Mouse (Mus musculus): ENCODE data around the gene Serbp1. TPM values are rescaled to one million over a fixed set of nuclear protein-coding genes. Genes with fewer than 3 reads are reported as not detected.
A peak's percentile ranks its signal among the peaks of the same experiment; 100 is the strongest.

Gene Serbp1
- polyA plus RNA-seq, 1 experiment: 379 TPM

- Histone ChIP-seq H3K79me2 (ENCODE audit: control insufficient read depth, insufficient read depth) (peaks cover 77% of the 10 kb centered on the region), H3K4me2 (ENCODE audit: low read depth) (peak overlapping the region; percentile 92), H3K27me3 (ENCODE audit: control insufficient read depth, insufficient read depth, insufficient read length) (no peaks in the 10 kb centered on the region), H3ac (ENCODE audit: control insufficient read depth, insufficient read length) (no peak overlapping the region), H3K4me3 (peak overlapping the region; percentile 95), H3K36me3 (ENCODE audit: control insufficient read depth, insufficient read depth) (peaks cover 29% of the 10 kb centered on the region)
- TF ChIP-seq TCF12 (IDR thresholded peaks at IDR 0.05; ENCODE audit: insufficient read depth, poor library complexity, severe bottlenecking) (no peak), MYOD1 (IDR thresholded peaks at IDR 0.05; ENCODE audit: control insufficient read depth in 1 of 3, insufficient read length in 2 of 3, low read depth in 2 of 3) (no peak), SRF (IDR thresholded peaks at IDR 0.05; ENCODE audit: control insufficient read depth, insufficient read length, low read depth) (no peak), REST (IDR thresholded peaks at IDR 0.05; ENCODE audit: insufficient read depth, insufficient read length) (no peak), USF1 (IDR thresholded peaks at IDR 0.05; ENCODE audit: low read depth) (no peak), MAX (IDR thresholded peaks at IDR 0.05; ENCODE audit: low read depth) (no peak), E2F4 (IDR thresholded peaks at IDR 0.05; ENCODE audit: insufficient read depth) (no peak), POLR2A (IDR thresholded peaks at IDR 0.05; ENCODE audit: insufficient read length, low read depth) (no peak), POLR2AphosphoS2 (IDR thresholded peaks at IDR 0.05; ENCODE audit: insufficient read length, low read depth) (no peak), MYOG (IDR thresholded peaks at IDR 0.05; ENCODE audit: control insufficient read depth in 1 of 3, insufficient read depth in 1 of 3, insufficient read length in 2 of 3, low read depth in 2 of 3) (no peak), CEBPB (IDR thresholded peaks at IDR 0.05; ENCODE audit: insufficient read depth, poor library complexity, severe bottlenecking) (no peak), TCF3 (IDR thresholded peaks at IDR 0.05; ENCODE audit: insufficient read length, low read depth) (no peak)
Measured at GRCm38 (mm10) chr6:67269459-67269858, 31.5 kb downstream of the Serbp1 start.

DNA sequence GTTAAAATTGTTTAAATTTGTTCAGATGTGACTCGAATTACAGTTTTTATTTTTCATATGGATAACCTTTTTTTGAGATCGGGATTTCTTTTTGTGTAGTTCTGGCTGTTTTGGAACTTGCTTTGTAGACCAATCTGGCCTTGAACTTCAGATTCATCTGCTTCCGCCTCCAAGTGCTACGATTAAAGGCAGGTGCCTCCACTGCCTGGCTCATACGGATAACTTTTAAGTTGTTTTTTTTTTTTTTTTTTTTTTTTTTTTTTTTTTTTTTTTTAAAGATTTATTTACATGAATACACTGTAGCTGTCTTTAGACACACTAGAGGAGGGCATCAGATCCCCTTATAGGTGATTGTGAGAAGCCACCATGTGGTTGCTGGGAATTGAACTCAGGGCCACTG, 40.0 kb downstream of the Serbp1 start:
- Histone ChIP-seq H3K4me3 (no peak overlapping the region), H3K36me3 (ENCODE audit: control insufficient read depth, insufficient read depth) (peaks cover 78% of the 10 kb centered on the region)
- no peak for TF ChIP-seq REST (IDR thresholded peaks at IDR 0.05; ENCODE audit: insufficient read depth, insufficient read length)
- no peak for TF ChIP-seq MYOD1 (IDR thresholded peaks at IDR 0.05; ENCODE audit: control insufficient read depth in 1 of 3, insufficient read length in 2 of 3, low read depth in 2 of 3)
- TF ChIP-seq MYOG (IDR thresholded peaks at IDR 0.05; ENCODE audit: control insufficient read depth in 1 of 3, insufficient read depth in 1 of 3, insufficient read length in 2 of 3, low read depth in 2 of 3): no peak
- no peak for TF ChIP-seq E2F4 (IDR thresholded peaks at IDR 0.05; ENCODE audit: insufficient read depth)
- TF ChIP-seq TCF3 (IDR thresholded peaks at IDR 0.05; ENCODE audit: insufficient read length, low read depth): no peak
- no peak for TF ChIP-seq POLR2A (IDR thresholded peaks at IDR 0.05; ENCODE audit: insufficient read length, low read depth)
- TF ChIP-seq CEBPB (IDR thresholded peaks at IDR 0.05; ENCODE audit: insufficient read depth, poor library complexity, severe bottlenecking): no peak

DNA sequence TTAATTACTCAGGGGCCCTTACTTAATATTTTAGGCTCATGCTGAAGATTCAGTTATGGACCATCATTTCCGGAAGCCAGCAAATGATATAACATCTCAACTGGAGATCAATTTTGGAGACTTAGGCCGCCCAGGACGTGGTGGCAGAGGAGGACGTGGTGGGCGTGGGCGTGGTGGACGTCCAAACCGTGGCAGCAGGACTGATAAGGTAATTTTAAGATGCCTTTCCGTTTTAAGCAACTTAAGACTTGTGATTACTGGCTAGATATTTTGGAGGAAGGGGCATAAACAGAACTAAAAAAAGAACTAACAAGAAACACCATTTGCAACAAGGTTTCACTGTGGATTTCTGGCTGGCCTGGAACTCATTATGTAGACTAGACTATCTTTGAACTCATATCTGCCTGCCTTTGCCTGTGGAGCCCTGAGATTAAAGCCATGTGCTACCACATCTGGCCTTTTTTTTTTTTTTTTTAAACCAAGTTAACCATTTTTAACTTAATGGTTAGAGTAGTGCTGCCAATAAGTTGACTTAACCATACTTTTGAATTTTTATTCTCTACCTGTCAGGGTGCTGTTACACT, 43.7 kb downstream of the Serbp1 start:
- Histone ChIP-seq H3K4me2 (ENCODE audit: low read depth) (no peak overlapping the region), H3ac (ENCODE audit: control insufficient read depth, insufficient read length) (no peak overlapping the region), H3K4me3 (no peak overlapping the region), H3K36me3 (ENCODE audit: control insufficient read depth, insufficient read depth) (peaks cover 82% of the 10 kb centered on the region), H3K79me2 (ENCODE audit: control insufficient read depth, insufficient read depth) (peaks cover 66% of the 10 kb centered on the region), H3K27me3 (ENCODE audit: control insufficient read depth, insufficient read depth, insufficient read length) (no peaks in the 10 kb centered on the region)
- TF ChIP-seq TCF12 (IDR thresholded peaks at IDR 0.05; ENCODE audit: insufficient read depth, poor library complexity, severe bottlenecking) (no peak), CEBPB (IDR thresholded peaks at IDR 0.05; ENCODE audit: insufficient read depth, poor library complexity, severe bottlenecking) (no peak), POLR2A (IDR thresholded peaks at IDR 0.05; ENCODE audit: insufficient read length, low read depth) (no peak), MAX (IDR thresholded peaks at IDR 0.05; ENCODE audit: low read depth) (no peak), E2F4 (IDR thresholded peaks at IDR 0.05; ENCODE audit: insufficient read depth) (no peak), POLR2AphosphoS2 (IDR thresholded peaks at IDR 0.05; ENCODE audit: insufficient read length, low read depth) (no peak), SRF (IDR thresholded peaks at IDR 0.05; ENCODE audit: control insufficient read depth, insufficient read length, low read depth) (no peak), MYOG (IDR thresholded peaks at IDR 0.05; ENCODE audit: control insufficient read depth in 1 of 3, insufficient read depth in 1 of 3, insufficient read length in 2 of 3, low read depth in 2 of 3) (no peak), MYOD1 (IDR thresholded peaks at IDR 0.05; ENCODE audit: control insufficient read depth in 1 of 3, insufficient read length in 2 of 3, low read depth in 2 of 3) (no peak), USF1 (IDR thresholded peaks at IDR 0.05; ENCODE audit: low read depth) (no peak), TCF3 (IDR thresholded peaks at IDR 0.05; ENCODE audit: insufficient read length, low read depth) (no peak), REST (IDR thresholded peaks at IDR 0.05; ENCODE audit: insufficient read depth, insufficient read length) (no peak)

More for the DNA sequence above, 40.0 kb downstream of the Serbp1 start:
- Histone ChIP-seq H3K4me2 (ENCODE audit: low read depth) (no peak overlapping the region), H3K79me2 (ENCODE audit: control insufficient read depth, insufficient read depth) (peaks cover 92% of the 10 kb centered on the region), H3K27me3 (ENCODE audit: control insufficient read depth, insufficient read depth, insufficient read length) (no peaks in the 10 kb centered on the region), H3ac (ENCODE audit: control insufficient read depth, insufficient read length) (no peak overlapping the region)

GRCm38 (mm10) chr6:67282897-67283296, 44.9 kb downstream of the Serbp1 start:
- Histone ChIP-seq H3K4me2 (ENCODE audit: low read depth) (no peak overlapping the region), H3K36me3 (ENCODE audit: control insufficient read depth, insufficient read depth) (peaks cover 85% of the 10 kb centered on the region), H3K4me3 (no peak overlapping the region), H3ac (ENCODE audit: control insufficient read depth, insufficient read length) (no peak overlapping the region), H3K79me2 (ENCODE audit: control insufficient read depth, insufficient read depth) (peaks cover 60% of the 10 kb centered on the region), H3K27me3 (ENCODE audit: control insufficient read depth, insufficient read depth, insufficient read length) (no peaks in the 10 kb centered on the region)
- TF ChIP-seq MYOG (IDR thresholded peaks at IDR 0.05; ENCODE audit: control insufficient read depth in 1 of 3, insufficient read depth in 1 of 3, insufficient read length in 2 of 3, low read depth in 2 of 3) (no peak), SRF (IDR thresholded peaks at IDR 0.05; ENCODE audit: control insufficient read depth, insufficient read length, low read depth) (no peak), E2F4 (IDR thresholded peaks at IDR 0.05; ENCODE audit: insufficient read depth) (no peak), TCF3 (IDR thresholded peaks at IDR 0.05; ENCODE audit: insufficient read length, low read depth) (no peak), CEBPB (IDR thresholded peaks at IDR 0.05; ENCODE audit: insufficient read depth, poor library complexity, severe bottlenecking) (no peak), REST (IDR thresholded peaks at IDR 0.05; ENCODE audit: insufficient read depth, insufficient read length) (no peak)
